Mouse (Mus musculus): ENCODE results near the gene Crtc2. TPM values are rescaled to one million over a fixed set of nuclear protein-coding genes. Genes with fewer than 3 reads are reported as not detected.
A peak's percentile ranks its signal among the peaks of the same experiment; 100 is the strongest.

Crtc2 gene
- polyA plus RNA-seq (2016; fragmentation: Nextera tagmentation; extraction: Ambion mirVana), result 14.4 and 21.6 TPM in 2 replicates

GRCm38 (mm10) chr3:90253653-90254418 lies at the start of gene Crtc2:
Gene Crtc2, plus strand, starts transcription at chr3:90254163.
- Histone ChIP-seq H3K9me3 (no peaks in the 10 kb centered on the region), H3K4me1 (peaks cover 21% of the 10 kb centered on the region), H3K27me3 (ENCODE audit: insufficient read depth, poor library complexity, severe bottlenecking) (no peaks in the 10 kb centered on the region), H3K27ac (peak within 1 kb of the TSS; percentile 95), H3K4me3 (peak within 1 kb of the TSS; percentile 88), H3K36me3 (peaks cover 57% of the 10 kb centered on the region)
- DNase-seq (ENCODE audit: low spot score), result peak; percentile 99
- WGBS, result 3% methylated on average over 39 of the region's 40 CpGs

- Histone ChIP-seq H3K4me1 (no peaks in the 10 kb centered on the region), H3K36me3 (peaks cover 24% of the 10 kb centered on the region), H3K9me3 (no peaks in the 10 kb centered on the region), H3K27me3 (ENCODE audit: insufficient read depth, poor library complexity, severe bottlenecking) (no peaks in the 10 kb centered on the region), H3K4me3 (no peak overlapping the region), H3K27ac (no peak overlapping the region)
- no peak for DNase-seq (ENCODE audit: low spot score)
- WGBS, result 92% methylated on average over 2 of the region's 2 CpGs
Measured at GRCm38 (mm10) chr3:90204582-90204981, 49.4 kb upstream of the Crtc2 start.

DNA sequence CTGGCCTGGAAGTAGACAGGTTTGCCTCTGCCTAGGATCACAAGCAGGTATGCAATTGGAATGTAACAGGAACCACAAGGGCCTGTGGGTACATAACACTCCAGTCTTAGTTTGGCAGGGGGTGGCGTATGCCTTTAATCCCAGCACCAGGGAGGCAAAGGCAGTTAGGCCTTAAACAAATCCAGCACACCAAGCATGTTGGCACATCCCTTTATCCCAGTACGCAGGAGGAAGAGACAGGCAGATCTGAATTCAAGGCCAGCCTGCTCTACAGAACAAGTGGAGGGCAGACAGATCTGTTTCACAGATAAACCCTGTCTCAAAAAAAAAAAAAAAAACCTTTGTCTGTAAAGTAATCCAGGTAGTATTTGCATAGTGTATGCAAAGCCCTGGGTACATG lies 45.3 kb upstream of the Crtc2 start:
- H3K4me1 ChIP-seq, result peaks cover 15% of the 10 kb centered on the region; the same call in 1 of the 2 replicates
- peaks cover 56% of the 10 kb centered on the region for H3K36me3 ChIP-seq
- H3K9me3 ChIP-seq, result no peaks in the 10 kb centered on the region
- H3K27ac ChIP-seq, result no peak overlapping the region
- DNase-seq (ENCODE audit: low spot score), result no peak
- 71% methylated on average over 2 of the region's 2 CpGs for WGBS
- H3K27me3 ChIP-seq (ENCODE audit: insufficient read depth, poor library complexity, severe bottlenecking), result no peaks in the 10 kb centered on the region
- H3K4me3 ChIP-seq, result no peak overlapping the region

- Histone ChIP-seq H3K4me1 (peaks cover 21% of the 10 kb centered on the region; the same call in 1 of the 2 replicates), H3K4me3 (no peak overlapping the region), H3K9me3 (no peaks in the 10 kb centered on the region), H3K27ac (no peak overlapping the region), H3K36me3 (peaks cover 56% of the 10 kb centered on the region), H3K27me3 (ENCODE audit: insufficient read depth, poor library complexity, severe bottlenecking) (no peaks in the 10 kb centered on the region)
- WGBS, result 84% methylated on average over 5 of the region's 5 CpGs
- DNase-seq (ENCODE audit: low spot score), result no peak
Measured at GRCm38 (mm10) chr3:90209908-90210566, 43.9 kb upstream of the Crtc2 start.

- H3K36me3 ChIP-seq, result peaks cover 51% of the 10 kb centered on the region
- H3K27me3 ChIP-seq (ENCODE audit: insufficient read depth, poor library complexity, severe bottlenecking), result no peaks in the 10 kb centered on the region
- peaks cover 21% of the 10 kb centered on the region; the same call in 1 of the 2 replicates for H3K4me1 ChIP-seq
- no peak overlapping the region for H3K27ac ChIP-seq
- H3K9me3 ChIP-seq, result no peaks in the 10 kb centered on the region
- DNase-seq (ENCODE audit: low spot score), result no peak
- peak overlapping the region; percentile 80 for H3K4me3 ChIP-seq
- WGBS, result 70% methylated on average over 13 of the region's 13 CpGs
Measured at GRCm38 (mm10) chr3:90211475-90212398, 42.2 kb upstream of the Crtc2 start.

- DNase-seq (ENCODE audit: low spot score), result no peak
- Histone ChIP-seq H3K36me3 (peaks cover 49% of the 10 kb centered on the region), H3K27me3 (ENCODE audit: insufficient read depth, poor library complexity, severe bottlenecking) (no peaks in the 10 kb centered on the region), H3K9me3 (no peaks in the 10 kb centered on the region), H3K27ac (peak overlapping the region; percentile 97), H3K4me1 (peaks cover 21% of the 10 kb centered on the region; the same call in 1 of the 2 replicates), H3K4me3 (peak overlapping the region; percentile 80)
- 15% methylated on average over 5 of the region's 5 CpGs for WGBS
Measured at GRCm38 (mm10) chr3:90212723-90213122, 41.2 kb upstream of the Crtc2 start.

DNA sequence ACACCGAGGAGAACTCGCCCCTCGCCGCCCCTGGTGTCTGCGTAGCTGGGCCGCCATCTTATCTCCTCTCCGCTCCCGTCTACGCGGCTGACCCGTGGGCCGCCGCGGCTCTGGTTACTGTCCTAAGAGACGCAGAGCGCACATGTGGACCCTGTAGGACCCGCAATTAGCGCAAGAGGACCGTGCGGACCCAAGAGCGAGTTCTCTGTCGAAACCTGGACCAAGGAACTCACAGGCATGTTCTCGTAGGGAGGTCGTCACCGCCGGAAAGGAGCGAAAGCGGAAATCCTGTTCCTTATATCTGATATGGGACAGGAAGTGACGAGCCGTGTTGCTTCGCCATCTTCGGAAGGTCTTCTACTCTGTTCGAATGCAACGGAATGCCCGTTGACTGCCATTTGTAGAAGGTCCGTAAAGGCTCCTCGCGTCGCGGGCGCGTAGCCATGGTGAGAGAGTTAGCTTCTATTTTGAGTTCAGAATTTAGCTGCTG lies 40.5 kb upstream of the Crtc2 start, which contains the start of the genes Rps27 and Rab13:
TSS of gene Rps27 (minus strand) at position 275 of the 490 bp plus-strand sequence.
TSS of gene Rab13 (plus strand) at position 319 of the 490 bp plus-strand sequence.
- Histone ChIP-seq H3K36me3 (peaks cover 42% of the 10 kb centered on the region), H3K4me1 (peaks cover 21% of the 10 kb centered on the region; the same call in 1 of the 2 replicates), H3K27ac (peak within 1 kb of the TSS; percentile 97), H3K9me3 (no peaks in the 10 kb centered on the region), H3K4me3 (peak within 1 kb of the TSS; percentile 80), H3K27me3 (ENCODE audit: insufficient read depth, poor library complexity, severe bottlenecking) (no peaks in the 10 kb centered on the region)
- WGBS, result under 1% methylated on average over 42 of the region's 42 CpGs
- DNase-seq (ENCODE audit: low spot score), result peak; percentile 98

GRCm38 (mm10) chr3:90213956-90214684 lies 39.8 kb upstream of the Crtc2 start:
- Histone ChIP-seq H3K4me1 (peaks cover 21% of the 10 kb centered on the region; the same call in 1 of the 2 replicates), H3K27ac (peak overlapping the region; percentile 97), H3K9me3 (no peaks in the 10 kb centered on the region), H3K4me3 (peak overlapping the region; percentile 80), H3K36me3 (peaks cover 35% of the 10 kb centered on the region), H3K27me3 (ENCODE audit: insufficient read depth, poor library complexity, severe bottlenecking) (no peaks in the 10 kb centered on the region)
- 13% methylated on average over 12 of the region's 12 CpGs for WGBS
- DNase-seq (ENCODE audit: low spot score), result no peak

- no peak for DNase-seq (ENCODE audit: low spot score)
- no peaks in the 10 kb centered on the region for H3K9me3 ChIP-seq
- H3K36me3 ChIP-seq, result peaks cover 18% of the 10 kb centered on the region
- H3K4me1 ChIP-seq, result peaks cover 25% of the 10 kb centered on the region; the same call in 1 of the 2 replicates
- H3K27ac ChIP-seq, result no peak overlapping the region
- no peak overlapping the region for H3K4me3 ChIP-seq
- 27% methylated on average over 1 of the region's 1 CpGs for WGBS
- H3K27me3 ChIP-seq (ENCODE audit: insufficient read depth, poor library complexity, severe bottlenecking), result no peaks in the 10 kb centered on the region
Measured at GRCm38 (mm10) chr3:90215825-90216380, 38.1 kb upstream of the Crtc2 start.

GRCm38 (mm10) chr3:90220088-90220487 lies 33.9 kb upstream of the Crtc2 start:
- whole genome bisulfite sequencing, result 17% methylated on average over 6 of the region's 6 CpGs
- peak overlapping the region; percentile 89 for H3K27ac ChIP-seq
- H3K36me3 ChIP-seq, result peaks cover 22% of the 10 kb centered on the region
- no peak for DNase-seq (ENCODE audit: low spot score)
- no peaks in the 10 kb centered on the region for H3K9me3 ChIP-seq
- H3K27me3 ChIP-seq (ENCODE audit: insufficient read depth, poor library complexity, severe bottlenecking), result no peaks in the 10 kb centered on the region
- peaks cover 29% of the 10 kb centered on the region for H3K4me1 ChIP-seq
- H3K4me3 ChIP-seq, result peak overlapping the region; percentile 72

DNA sequence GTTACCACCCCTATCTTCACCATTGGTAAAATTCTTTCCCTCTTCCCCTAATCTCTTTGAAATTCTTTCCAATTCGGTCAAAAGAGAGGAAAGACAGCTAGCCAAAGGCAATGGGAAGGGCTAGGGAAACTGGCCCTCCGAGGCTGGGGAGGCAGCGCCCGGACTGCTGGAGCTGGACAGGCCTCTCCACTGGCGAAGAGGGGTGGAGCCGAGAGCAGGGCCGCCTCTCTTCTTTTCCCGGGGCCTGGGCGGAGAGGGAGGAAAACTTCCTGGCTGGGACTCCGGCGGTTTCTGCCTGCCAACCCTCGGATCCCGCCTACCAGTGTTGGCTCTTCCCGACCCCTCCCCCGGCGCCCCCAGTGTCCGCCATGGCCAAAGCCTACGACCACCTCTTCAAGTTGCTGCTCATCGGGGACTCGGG lies 33.4 kb upstream of the Crtc2 start:
- H3K36me3 ChIP-seq, result peaks cover 26% of the 10 kb centered on the region
- H3K9me3 ChIP-seq, result no peaks in the 10 kb centered on the region
- under 1% methylated on average over 20 of the region's 20 CpGs for WGBS
- H3K27ac ChIP-seq, result peak overlapping the region; percentile 89
- H3K27me3 ChIP-seq (ENCODE audit: insufficient read depth, poor library complexity, severe bottlenecking), result no peaks in the 10 kb centered on the region
- H3K4me3 ChIP-seq, result peak overlapping the region; percentile 72
- DNase-seq (ENCODE audit: low spot score), result peak; percentile 86
- H3K4me1 ChIP-seq, result peaks cover 29% of the 10 kb centered on the region

Data from heart, embryonic 10.5 days (tissue).